Mouse (Mus musculus) 416B (cell line): ENCODE results near the gene Slc25a14.

ENCODE experiments used
- DNase-seq: peaks from one replicate; pipeline ENCODE4 v3.0.0; 2011; ENCODE audit warnings: low read depth

The Slc25a14 gene

GRCm38 (mm10) chrX:48623379-48624053, at the start of gene Slc25a14:
Gene Slc25a14 (plus strand): TSS chrX:48623413.
- peak; percentile 81 for DNase-seq

DNA sequence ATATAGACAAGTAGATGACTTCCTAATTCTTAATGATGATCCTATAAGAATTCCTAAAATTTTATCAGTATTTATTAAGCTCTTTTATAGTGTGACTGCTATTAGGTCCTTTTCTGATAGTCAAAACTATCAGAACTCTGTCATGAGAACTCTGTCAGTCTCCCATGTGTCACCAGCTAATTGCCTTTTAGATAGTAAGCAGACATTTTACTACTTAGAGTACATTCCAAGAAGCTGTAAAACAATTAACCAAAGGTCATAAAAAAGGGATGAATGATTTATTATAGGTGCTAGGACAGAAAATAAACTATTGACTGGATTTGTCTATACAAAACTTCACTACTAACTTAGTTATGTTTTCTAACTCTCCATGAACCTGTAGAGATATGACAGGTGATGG, 39.9 kb upstream of the Slc25a14 start:
- no peak for DNase-seq

DNA sequence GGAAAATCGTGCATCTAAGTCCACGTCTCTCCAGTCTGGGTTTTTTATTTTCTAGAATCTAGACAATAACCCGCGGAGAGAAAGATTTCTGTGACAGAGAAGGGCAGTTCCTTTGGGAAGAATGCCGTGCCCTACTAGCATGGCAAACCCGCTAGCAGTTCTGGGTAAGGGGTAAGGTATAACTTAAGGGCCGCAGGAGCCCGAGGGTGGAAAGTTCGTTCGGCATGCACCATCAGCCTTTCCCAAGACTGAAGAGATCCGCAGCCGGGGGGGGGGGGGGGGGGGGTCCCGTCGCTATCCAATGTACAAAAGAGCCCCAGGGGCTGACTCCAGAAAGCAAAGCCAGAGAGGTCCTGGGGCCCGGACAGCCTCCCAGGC, 29.5 kb upstream of the Slc25a14 start:
- DNase-seq: peak; percentile 8

DNA sequence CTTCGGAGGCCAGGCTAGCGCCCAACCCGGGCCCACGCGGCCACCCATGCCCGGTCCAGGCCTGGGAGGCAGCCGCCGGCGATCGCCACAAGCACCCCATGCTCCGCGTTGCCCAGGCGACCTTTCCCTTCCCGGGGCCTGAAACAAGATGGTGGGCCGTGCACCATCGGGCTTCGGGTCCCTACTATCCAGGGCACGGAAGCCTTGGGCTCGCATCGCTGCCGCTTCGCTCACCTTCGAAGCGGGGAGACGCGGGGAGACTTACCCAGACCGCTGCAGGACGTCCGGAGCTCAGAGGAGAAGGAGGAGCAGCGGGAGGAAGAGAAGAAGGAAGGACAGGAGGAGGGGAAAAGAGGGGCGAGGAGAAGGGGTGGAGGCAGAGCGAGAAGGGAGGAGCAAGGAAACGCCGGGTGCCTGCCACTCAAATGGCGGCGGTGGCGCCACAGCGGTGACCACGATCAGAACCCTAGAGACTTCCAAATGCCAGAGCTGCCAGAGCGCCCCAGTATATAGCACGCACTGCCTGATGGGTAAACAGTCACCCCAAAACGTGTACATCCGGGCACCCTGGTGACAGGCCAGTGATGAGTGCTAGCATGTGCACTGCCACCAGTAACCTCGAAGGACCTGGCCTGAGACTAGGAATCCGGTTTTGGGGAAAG, 29.0 kb upstream of the Slc25a14 start, which contains the start of gene Zfp280c:
Zfp280c (minus strand) TSS at position 406 of the 662 bp plus-strand sequence.
- DNase-seq: peak; percentile 79

GRCm38 (mm10) chrX:48596053-48596452, 27.2 kb upstream of the Slc25a14 start:
- DNase-seq: no peak

- DNase-seq: peak; percentile 58
These were observed 26.3 kb upstream of the Slc25a14 start for GRCm38 (mm10) chrX:48596906-48597305.

DNA sequence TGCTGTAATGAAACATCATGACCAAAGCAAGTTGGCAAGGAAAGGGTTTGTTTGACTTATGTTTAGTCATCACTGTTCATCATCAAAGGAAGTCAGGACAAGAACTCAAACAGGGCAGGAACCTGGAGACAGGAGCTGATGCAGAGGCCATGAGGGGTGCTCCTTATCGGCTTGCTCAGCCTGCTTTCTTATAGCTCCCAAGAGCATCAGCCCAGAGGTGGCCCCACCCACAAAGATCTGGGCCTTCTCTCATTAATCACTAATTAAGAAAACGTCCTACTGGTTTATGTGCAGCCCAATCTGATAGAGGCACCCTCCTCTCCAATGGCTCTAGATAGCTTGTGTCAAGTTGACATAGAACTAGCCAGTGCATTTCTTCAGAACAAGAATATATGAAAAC, 18.3 kb upstream of the Slc25a14 start:
- no peak for DNase-seq

DNA sequence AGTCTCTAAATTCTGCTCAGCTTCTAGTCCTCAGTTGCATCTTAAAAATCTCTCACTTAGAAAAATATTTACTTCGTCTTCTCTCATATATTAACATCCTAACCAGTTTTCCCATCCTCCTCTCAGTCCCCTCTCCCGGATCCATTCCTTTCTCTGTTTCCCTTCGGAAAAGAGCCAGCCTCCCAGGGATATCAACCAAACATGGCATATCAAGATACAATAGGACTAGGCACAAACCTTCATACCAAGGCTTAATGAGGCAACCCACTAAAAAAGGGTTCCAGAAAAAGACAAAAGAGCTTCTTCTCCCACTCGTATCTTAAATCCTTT, 199 bp upstream of the Slc25a14 start:
- DNase-seq: no peak

- DNase-seq: no peak
These were observed 824 bp downstream of the Slc25a14 start for GRCm38 (mm10) chrX:48624054-48624420.

DNA sequence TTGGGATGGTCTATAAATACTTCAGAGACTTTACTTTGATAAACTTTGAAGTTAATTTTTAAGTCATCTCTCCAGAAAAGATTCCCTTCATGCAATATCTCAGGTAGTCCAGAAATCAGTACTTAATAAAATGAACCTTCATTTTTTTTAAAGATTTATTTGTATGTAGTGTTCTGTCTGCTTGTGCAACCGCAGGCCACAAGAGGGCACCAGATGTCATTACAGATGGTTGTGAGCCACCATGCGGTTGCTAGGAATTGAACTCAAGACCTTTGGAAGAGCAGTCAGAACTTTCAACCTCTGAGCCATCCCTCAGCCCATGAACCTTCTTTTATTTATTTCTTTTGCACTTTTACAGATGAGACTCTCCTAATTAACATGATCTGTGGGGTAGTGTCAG, 13.8 kb downstream of the Slc25a14 start:
- DNase-seq: peak; percentile 26

GRCm38 (mm10) chrX:48644122-48644521, 20.9 kb downstream of the Slc25a14 start:
- peak; percentile 46 for DNase-seq

DNA sequence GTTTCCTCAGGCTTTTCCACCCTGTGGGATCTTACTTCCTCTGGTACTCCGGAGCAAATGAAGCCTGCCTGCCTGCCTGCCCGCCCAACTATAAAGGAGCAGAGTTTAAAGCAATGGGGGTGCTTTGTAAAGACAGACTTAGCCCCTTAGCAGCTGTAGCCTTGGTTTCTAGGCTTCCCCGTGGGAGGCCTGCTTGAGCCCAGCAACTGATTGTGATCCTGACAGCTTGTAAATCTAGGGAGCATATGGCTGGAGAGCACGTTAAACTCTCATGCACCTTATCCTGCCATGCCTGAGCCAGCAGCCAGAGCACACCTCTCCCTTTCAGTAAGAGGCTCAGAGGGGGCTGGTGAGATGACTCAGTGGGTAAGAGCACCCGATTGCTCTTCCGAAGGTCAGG, 43.6 kb downstream of the Slc25a14 start:
- DNase-seq: no peak

DNA sequence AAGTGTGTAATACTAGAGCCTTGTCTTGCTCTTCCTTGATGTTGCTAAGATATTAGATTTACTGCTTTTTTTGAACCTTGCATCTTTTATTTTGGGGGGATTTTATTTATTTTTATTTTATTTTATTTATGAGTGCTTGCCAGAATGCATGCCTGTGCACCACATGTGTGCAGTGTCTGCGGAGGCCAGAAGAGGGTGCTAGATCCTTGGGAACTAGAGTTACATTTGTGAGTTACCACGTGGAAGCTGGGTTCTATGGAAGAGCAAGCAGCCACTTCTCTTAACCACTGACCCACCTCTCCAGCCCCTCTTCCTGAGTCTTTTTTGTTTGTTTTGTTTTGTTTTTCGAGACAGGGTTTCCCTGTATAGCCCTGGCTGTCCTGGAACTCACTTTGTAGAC, 46.4 kb downstream of the Slc25a14 start:
- DNase-seq: peak; percentile 45

DNA sequence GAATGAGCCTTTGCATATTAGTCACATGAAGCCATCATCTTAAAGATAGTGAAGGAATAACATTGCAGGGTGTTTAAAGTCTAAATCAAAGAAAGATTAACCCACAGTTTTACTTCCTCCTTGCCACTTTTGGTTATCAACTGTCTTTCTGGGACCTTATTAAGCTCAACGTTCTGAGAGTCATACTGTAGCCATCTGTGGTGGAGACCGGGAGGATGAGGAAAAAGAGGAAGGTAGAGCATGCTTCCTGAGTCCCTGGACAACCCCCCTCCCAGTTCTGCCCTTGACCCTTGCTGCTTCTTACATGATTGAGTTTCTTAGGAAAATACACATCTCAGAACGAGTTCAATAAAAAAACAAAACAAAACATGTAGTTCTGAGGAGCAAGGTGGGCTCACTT, 48.5 kb downstream of the Slc25a14 start:
- DNase-seq: no peak

- DNase-seq: peak; percentile 55
These were observed 51.0 kb downstream of the Slc25a14 start, which contains the start of gene Gpr119 for GRCm38 (mm10) chrX:48674171-48674570. Gene Gpr119 (minus strand): TSS chrX:48674478.

GRCm38 (mm10) chrX:48683451-48683850, 60.2 kb downstream of the Slc25a14 start:
- DNase-seq: peak; percentile 56

DNA sequence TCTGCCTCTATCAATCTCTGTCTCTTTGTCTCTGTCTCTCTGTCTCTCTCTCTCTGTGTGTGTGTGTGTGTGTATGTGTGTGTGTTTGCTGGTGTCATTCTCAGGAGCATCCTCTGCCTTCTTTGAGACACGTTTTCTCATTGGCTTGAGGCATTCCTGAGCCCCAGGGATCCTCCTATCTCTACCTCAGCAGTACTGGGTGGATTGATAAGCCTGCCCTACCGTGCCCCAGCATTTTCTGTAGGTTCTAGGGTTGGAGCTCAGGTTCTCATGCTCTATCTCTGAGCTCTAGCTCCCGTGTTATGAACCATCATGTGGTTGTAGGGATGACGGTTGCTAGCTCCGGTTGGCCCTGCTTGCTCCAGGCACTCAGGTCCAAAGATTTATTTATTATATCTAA, 60.6 kb downstream of the Slc25a14 start:
- DNase-seq: no peak

DNA sequence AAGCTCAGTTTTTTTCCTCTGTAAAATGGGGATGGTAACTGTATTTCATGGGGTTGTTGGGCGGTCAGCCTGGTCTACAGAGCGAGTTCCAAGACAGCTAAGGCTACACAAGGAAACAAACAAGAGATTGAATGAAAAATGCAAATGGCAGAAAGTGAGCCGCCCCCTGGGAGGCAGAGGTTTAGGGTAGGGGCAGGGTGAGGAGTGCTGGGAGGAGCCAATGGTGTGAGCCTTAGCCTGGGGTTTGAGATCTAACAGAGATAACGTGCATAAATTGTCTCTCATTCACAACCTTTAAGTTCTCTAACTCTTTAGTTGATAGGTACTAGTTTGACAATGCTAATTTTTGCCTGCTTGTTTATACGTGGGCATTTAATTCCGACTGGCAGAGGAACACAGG, 71.2 kb downstream of the Slc25a14 start:
- no peak for DNase-seq

GRCm38 (mm10) chrX:48694864-48695371, 71.7 kb downstream of the Slc25a14 start, which contains the start of gene Rbmx2:
Gene Rbmx2 (plus strand): TSS chrX:48695004.
- peak; percentile 92 for DNase-seq

DNA sequence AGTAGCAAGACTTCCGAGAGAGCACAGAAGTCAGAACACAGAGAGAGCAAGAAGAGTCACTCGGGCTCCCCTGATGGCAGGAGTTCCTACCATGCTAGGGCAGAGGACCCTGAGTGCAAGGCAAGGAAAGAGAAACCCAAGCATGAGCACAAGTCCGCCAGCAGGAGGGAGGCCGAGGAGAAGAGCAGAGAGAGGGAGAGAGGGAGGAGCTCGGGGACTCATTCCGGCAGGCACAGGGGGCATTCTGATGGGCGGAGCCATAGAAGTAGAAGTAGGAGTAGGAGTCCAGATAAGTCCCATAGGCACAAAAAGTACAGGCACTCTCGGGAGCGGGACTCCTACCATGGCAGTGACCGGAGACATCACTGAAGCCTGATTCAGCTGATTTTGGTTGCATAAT, 86.5 kb downstream of the Slc25a14 start:
- no peak for DNase-seq
